Mouse (Mus musculus) cerebellum, postnatal 4 days (tissue): Measurements from ENCODE around the gene Rtn4rl1.

Experiments used
- DNase-seq, 2 experiments: peaks; one replicate each; pipeline ENCODE4 v3.0.0; 2022; ENCODE audit warnings: low spot score in 2 of 2, mixed read lengths in 1 of 2

Rtn4rl1 gene

GRCm38 (mm10) chr11:75193256-75194071 is at the start of gene Rtn4rl1:
Rtn4rl1 (plus strand) TSS chr11:75193783.
- DNase-seq, result peak in 1 of 2 experiments; percentile 48

GRCm38 (mm10) chr11:75145841-75146240 is 47.7 kb upstream of the Rtn4rl1 start:
- DNase-seq, result no peak

- DNase-seq, result no peak
Measured at GRCm38 (mm10) chr11:75147106-75147845, 46.3 kb upstream of the Rtn4rl1 start.

GRCm38 (mm10) chr11:75147846-75148168 is 45.8 kb upstream of the Rtn4rl1 start:
- no peak for DNase-seq

GRCm38 (mm10) chr11:75148332-75149035 is 45.1 kb upstream of the Rtn4rl1 start:
- DNase-seq, result no peak

GRCm38 (mm10) chr11:75150346-75150745 is 43.2 kb upstream of the Rtn4rl1 start:
- no peak for DNase-seq

- DNase-seq, result no peak
Measured at GRCm38 (mm10) chr11:75152603-75153557, 40.7 kb upstream of the Rtn4rl1 start.

GRCm38 (mm10) chr11:75154053-75154585 is 39.5 kb upstream of the Rtn4rl1 start:
- no peak for DNase-seq

GRCm38 (mm10) chr11:75155985-75156384 is 37.6 kb upstream of the Rtn4rl1 start:
- no peak for DNase-seq

GRCm38 (mm10) chr11:75156416-75156815 is 37.2 kb upstream of the Rtn4rl1 start:
- DNase-seq, result no peak

GRCm38 (mm10) chr11:75157037-75157436 is 36.5 kb upstream of the Rtn4rl1 start:
- DNase-seq, result no peak

- DNase-seq, result no peak
Measured at GRCm38 (mm10) chr11:75157901-75158300, 35.7 kb upstream of the Rtn4rl1 start.

GRCm38 (mm10) chr11:75158432-75158831 is 35.2 kb upstream of the Rtn4rl1 start:
- DNase-seq, result no peak

GRCm38 (mm10) chr11:75159564-75159963 is 34.0 kb upstream of the Rtn4rl1 start:
- DNase-seq, result no peak

- no peak for DNase-seq
Measured at GRCm38 (mm10) chr11:75160954-75161353, 32.6 kb upstream of the Rtn4rl1 start.

GRCm38 (mm10) chr11:75161417-75162008 is 32.1 kb upstream of the Rtn4rl1 start:
- no peak for DNase-seq

GRCm38 (mm10) chr11:75162591-75163080 is 30.9 kb upstream of the Rtn4rl1 start:
- DNase-seq, result no peak

GRCm38 (mm10) chr11:75163379-75163778 is 30.2 kb upstream of the Rtn4rl1 start:
- no peak for DNase-seq

GRCm38 (mm10) chr11:75164051-75164450 is 29.5 kb upstream of the Rtn4rl1 start:
- DNase-seq, result no peak

GRCm38 (mm10) chr11:75164750-75165149 is 28.8 kb upstream of the Rtn4rl1 start:
- no peak for DNase-seq
